ENCODE assay signal across 8 mouse cellular contexts in genomic region chr1:74305522-74305921, GRCm38 (mm10). TPM values are rescaled to one million over a fixed set of nuclear protein-coding genes. Genes with fewer than 3 reads are reported as not detected.
DNase-seq lines count a peak whose midpoint lies in the region; ATAC-seq and TF ChIP-seq lines count a peak whose summit lies in the region.

Tmbim1 (minus strand) TSS chr1:74305622.

- H3K4me3 ChIP-seq in lung, embryonic 14.5 days (ENCODE audit: low read depth, low read length): peak within 1 kb of the TSS; percentile 73
- peak within 1 kb of the TSS; percentile 85 for H3K4me3 ChIP-seq in bone marrow macrophage, adult 2 months (ENCODE audit: insufficient read depth, low read length)
- peak within 1 kb of the TSS; percentile 68 for H3K4me3 ChIP-seq in heart, embryonic 10.5 days
- peak within 1 kb of the TSS; percentile 48; the same call in 1 of the 2 replicates for H3K4me3 ChIP-seq in neural tube, embryonic 13.5 days

- H3K27me3 ChIP-seq in lung, embryonic 14.5 days (ENCODE audit: insufficient read depth, low read length): no peaks in the 10 kb centered on the region
- no peaks in the 10 kb centered on the region for H3K27me3 ChIP-seq in heart, embryonic 10.5 days (ENCODE audit: insufficient read depth, poor library complexity, severe bottlenecking)
- peaks cover 36% of the 10 kb centered on the region for H3K27me3 ChIP-seq in neural tube, embryonic 13.5 days

- intact Hi-C loops in left cerebral cortex, postnatal 10 days (cut with DNase I): no loop called here

- no peak for TF ChIP-seq POLR2A in bone marrow macrophage, adult 2 months (IDR thresholded peaks at IDR 0.05; ENCODE audit: borderline replicate concordance, low read depth, low read length)

- DNase-seq in lung, embryonic 14.5 days: no peak
- no peak for DNase-seq in lung, postnatal 14 days
- DNase-seq in heart, embryonic 10.5 days (ENCODE audit: low spot score): no peak
- peak in 1 of 2 experiments; percentile 11 for DNase-seq in left cerebral cortex, postnatal 10 days (ENCODE audit: extremely low spot score in 1 of 2, low spot score in 2 of 2)
- DNase-seq in embryo, embryonic 11 days: no peak
- no peak for DNase-seq in thymus, postnatal 25 days

- H3K27ac ChIP-seq in lung, embryonic 14.5 days (ENCODE audit: low read depth): peak within 1 kb of the TSS; percentile 95
- H3K27ac ChIP-seq in bone marrow macrophage, adult 2 months (ENCODE audit: insufficient read depth, low read depth, low read length): peak within 1 kb of the TSS; percentile 67
- peak within 1 kb of the TSS; percentile 96 for H3K27ac ChIP-seq in heart, embryonic 10.5 days
- H3K27ac ChIP-seq in neural tube, embryonic 13.5 days (replicated peaks): no peak within 1 kb of the TSS

- peak within 1 kb of the TSS; percentile 86 for H3K9ac ChIP-seq in lung, embryonic 14.5 days
- no peak within 1 kb of the TSS for H3K9ac ChIP-seq in neural tube, embryonic 13.5 days

- WGBS in lung, embryonic 14.5 days: 83% methylated on average over 2 of the region's 2 CpGs
- 85% methylated on average over 2 of the region's 2 CpGs for WGBS in heart, embryonic 10.5 days
- 73% methylated on average over 2 of the region's 2 CpGs for WGBS in neural tube, embryonic 13.5 days

- peak within 1 kb of the TSS; percentile 84 for H3K4me2 ChIP-seq in lung, embryonic 14.5 days
- H3K4me2 ChIP-seq in neural tube, embryonic 13.5 days: peak within 1 kb of the TSS; percentile 68

- no peaks in the 10 kb centered on the region for H3K9me3 ChIP-seq in lung, embryonic 14.5 days (ENCODE audit: low read depth, low read length)
- no peaks in the 10 kb centered on the region for H3K9me3 ChIP-seq in heart, embryonic 10.5 days
- H3K9me3 ChIP-seq in neural tube, embryonic 13.5 days: no peaks in the 10 kb centered on the region

- H3K4me1 ChIP-seq in lung, embryonic 14.5 days (ENCODE audit: insufficient read depth): peaks cover 13% of the 10 kb centered on the region; the same call in 1 of the 2 replicates
- peaks cover 45% of the 10 kb centered on the region for H3K4me1 ChIP-seq in bone marrow macrophage, adult 2 months (ENCODE audit: control insufficient read depth, insufficient read depth, low read length)
- H3K4me1 ChIP-seq in heart, embryonic 10.5 days: peaks cover 60% of the 10 kb centered on the region
- peaks cover 9% of the 10 kb centered on the region for H3K4me1 ChIP-seq in neural tube, embryonic 13.5 days (replicated peaks)

- TF ChIP-seq CTCF in lung, embryonic 14.5 days (IDR thresholded peaks at IDR 0.05; ENCODE audit: low read depth): no peak
- no peak for TF ChIP-seq CTCF in bone marrow macrophage, adult 2 months (IDR thresholded peaks at IDR 0.05; ENCODE audit: low read depth, low read length)

- no peaks in the 10 kb centered on the region for H3K36me3 ChIP-seq in lung, embryonic 14.5 days (ENCODE audit: insufficient read depth)
- H3K36me3 ChIP-seq in heart, embryonic 10.5 days: no peaks in the 10 kb centered on the region
- H3K36me3 ChIP-seq in neural tube, embryonic 13.5 days: no peaks in the 10 kb centered on the region; the same call in 1 of the 2 replicates

- ATAC-seq in lung, embryonic 14.5 days (ENCODE audit: insufficient read depth): no peak
- ATAC-seq in neural tube, embryonic 13.5 days (ENCODE audit: low read depth): no peak

RNA-seq across cellular contexts. Expression of gene Tmbim1, which starts in this region (rescaled TPM):
- 25.5 and 29.8 TPM in 2 replicates for polyA plus RNA-seq in lung, embryonic 14.5 days (2014; fragmentation: Nextera tagmentation; extraction: Ambion mirVana)
- polyA plus RNA-seq in bone marrow macrophage, adult 2 months (2012; ENCODE audit: insufficient read depth, insufficient read length, missing spikeins): 73.6 and 74.7 TPM in 2 replicates
- 25.5 and 33.1 TPM in 2 replicates for polyA plus RNA-seq in heart, embryonic 10.5 days (2016; fragmentation: Nextera tagmentation; extraction: Ambion mirVana)
- total RNA-seq in left cerebral cortex, postnatal 10 days (2021): 10 to 100 TPM; 10.4 to 11.2 TPM
- 9.0 and 10.9 TPM in 2 replicates for polyA plus RNA-seq in neural tube, embryonic 13.5 days (2015; fragmentation: Nextera tagmentation; extraction: Ambion mirVana)
